Mouse (Mus musculus) brown adipose tissue, adult 24 weeks (tissue): ENCODE data around the gene Fam192a. TPM values are rescaled to one million over a fixed set of nuclear protein-coding genes. Genes with fewer than 3 reads are reported as not detected.

Experiments used
- H3K27ac ChIP-seq: fragments of 200-500 bp; replicated peaks from 2 replicates; pipeline ENCODE4 v1.5.1; 2012; ENCODE audit warnings: low read depth, mild to moderate bottlenecking, low read length
- H3K4me1 ChIP-seq: fragments of 200-500 bp; 2 replicates; pipeline ENCODE4 v1.6.1; 2012; ENCODE audit warnings: low read length, mixed read lengths; ENCODE audit not compliant: control insufficient read depth, insufficient read depth, insufficient read length
- H3K4me3 ChIP-seq: fragments of 200-500 bp; 2 replicates; pipeline ENCODE4 v1.5.1; 2012; ENCODE audit warnings: low read depth, mild to moderate bottlenecking, low read length, moderate library complexity; ENCODE audit not compliant: insufficient read depth
- polyA plus RNA-seq: library from polyadenylated mRNA; stranded (reverse); fragments of >200 nt; gene quantifications from 2 replicates; pipeline ENCODE4 v1.2.4, GENCODE M21; 2012; ENCODE audit not compliant: missing spikeins, insufficient read depth, insufficient read length

The Fam192a gene
- polyA plus RNA-seq, 1 experiment = 41.0 TPM

- Histone ChIP-seq H3K4me1 (no peaks in the 10 kb centered on the region; the same call in 1 of the 2 replicates), H3K27ac (peak overlapping the region; percentile 52; the same call in 1 of the 2 replicates), H3K4me3 (no peak overlapping the region)
Measured at GRCm38 (mm10) chr8:94591691-94592090, 10.1 kb downstream of the Fam192a start.

GRCm38 (mm10) chr8:94584238-94584817 is 17.5 kb downstream of the Fam192a start:
- Histone ChIP-seq H3K4me3 (no peak overlapping the region), H3K4me1 (no peaks in the 10 kb centered on the region), H3K27ac (no peak overlapping the region)

GRCm38 (mm10) chr8:94582569-94582968 is 19.2 kb downstream of the Fam192a start:
- Histone ChIP-seq H3K4me3 (no peak overlapping the region), H3K4me1 (no peaks in the 10 kb centered on the region), H3K27ac (no peak overlapping the region)

GRCm38 (mm10) chr8:94581820-94582483 is 19.8 kb downstream of the Fam192a start:
- no peak overlapping the region for H3K27ac ChIP-seq
- no peaks in the 10 kb centered on the region for H3K4me1 ChIP-seq
- no peak overlapping the region for H3K4me3 ChIP-seq

- H3K4me1 ChIP-seq = no peaks in the 10 kb centered on the region
- H3K27ac ChIP-seq = no peak overlapping the region
- no peak overlapping the region for H3K4me3 ChIP-seq
Measured at GRCm38 (mm10) chr8:94575148-94575547, 26.6 kb downstream of the Fam192a start.

- Histone ChIP-seq H3K27ac (no peak overlapping the region), H3K4me3 (no peak overlapping the region), H3K4me1 (no peaks in the 10 kb centered on the region)
Measured at GRCm38 (mm10) chr8:94574159-94574907, 27.5 kb downstream of the Fam192a start.

- H3K27ac ChIP-seq = no peak overlapping the region
- H3K4me1 ChIP-seq = no peaks in the 10 kb centered on the region
- no peak overlapping the region for H3K4me3 ChIP-seq
Measured at GRCm38 (mm10) chr8:94571896-94572295, 29.9 kb downstream of the Fam192a start.

GRCm38 (mm10) chr8:94569419-94569818 is 32.4 kb downstream of the Fam192a start:
- no peaks in the 10 kb centered on the region for H3K4me1 ChIP-seq
- H3K4me3 ChIP-seq = no peak overlapping the region
- H3K27ac ChIP-seq = no peak overlapping the region

- Histone ChIP-seq H3K27ac (no peak overlapping the region), H3K4me3 (no peak overlapping the region), H3K4me1 (no peaks in the 10 kb centered on the region)
Measured at GRCm38 (mm10) chr8:94568098-94568497, 33.7 kb downstream of the Fam192a start.

GRCm38 (mm10) chr8:94567159-94567849 is 34.5 kb downstream of the Fam192a start:
- Histone ChIP-seq H3K4me1 (no peaks in the 10 kb centered on the region), H3K27ac (no peak overlapping the region), H3K4me3 (no peak overlapping the region)

- Histone ChIP-seq H3K4me1 (no peaks in the 10 kb centered on the region), H3K4me3 (no peak overlapping the region), H3K27ac (no peak overlapping the region)
Measured at GRCm38 (mm10) chr8:94566446-94567158, 35.2 kb downstream of the Fam192a start.

- no peak overlapping the region for H3K27ac ChIP-seq
- no peak overlapping the region for H3K4me3 ChIP-seq
- H3K4me1 ChIP-seq = no peaks in the 10 kb centered on the region
Measured at GRCm38 (mm10) chr8:94566033-94566432, 35.8 kb downstream of the Fam192a start.

GRCm38 (mm10) chr8:94564421-94564820 is 37.4 kb downstream of the Fam192a start:
- no peak overlapping the region for H3K27ac ChIP-seq
- H3K4me3 ChIP-seq = no peak overlapping the region
- H3K4me1 ChIP-seq = no peaks in the 10 kb centered on the region

GRCm38 (mm10) chr8:94561256-94561655 is 40.5 kb downstream of the Fam192a start:
- Histone ChIP-seq H3K4me1 (no peaks in the 10 kb centered on the region), H3K4me3 (no peak overlapping the region), H3K27ac (no peak overlapping the region)

GRCm38 (mm10) chr8:94557281-94557680 is 44.5 kb downstream of the Fam192a start:
- Histone ChIP-seq H3K4me3 (no peak overlapping the region), H3K4me1 (no peaks in the 10 kb centered on the region), H3K27ac (no peak overlapping the region)
